Mouse (Mus musculus): ENCODE measurements around the gene Hoxa9.

DNA sequence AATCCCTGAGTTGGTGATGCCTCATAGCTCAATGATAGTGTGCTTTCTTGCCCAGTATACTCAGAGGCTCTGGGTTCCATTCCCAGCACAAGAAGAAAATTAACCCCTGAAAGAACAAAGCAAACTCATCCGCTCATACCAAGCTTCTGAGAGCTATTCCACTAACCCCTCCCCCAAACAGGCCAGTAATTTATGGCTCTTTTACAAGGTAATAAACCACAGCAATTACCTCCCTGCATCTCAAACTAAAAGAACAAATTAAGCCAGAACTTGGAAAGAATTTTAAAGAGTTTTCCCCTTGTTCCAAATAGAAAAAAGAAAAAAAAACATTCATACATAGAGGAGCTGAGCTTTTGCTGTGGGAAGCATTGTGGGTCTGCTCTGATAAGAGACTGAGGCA, 48.1 kb downstream of the Hoxa9 start:
- no peak for TF ChIP-seq POLR2A (IDR thresholded peaks at IDR 0.05; ENCODE audit: insufficient read length, low read depth)
- no peak for TF ChIP-seq CEBPB (IDR thresholded peaks at IDR 0.05; ENCODE audit: insufficient read depth, poor library complexity, severe bottlenecking)
- TF ChIP-seq TCF12 (IDR thresholded peaks at IDR 0.05; ENCODE audit: insufficient read depth, poor library complexity, severe bottlenecking): no peak
- TF ChIP-seq MAX (IDR thresholded peaks at IDR 0.05; ENCODE audit: low read depth): no peak
- TF ChIP-seq E2F4 (IDR thresholded peaks at IDR 0.05; ENCODE audit: insufficient read depth): no peak
- no peak for TF ChIP-seq POLR2AphosphoS2 (IDR thresholded peaks at IDR 0.05; ENCODE audit: insufficient read length, low read depth)
- no peak for TF ChIP-seq MYOD1 (IDR thresholded peaks at IDR 0.05; ENCODE audit: control insufficient read depth in 1 of 3, insufficient read length in 2 of 3, low read depth in 2 of 3)
- no peak for TF ChIP-seq USF1 (IDR thresholded peaks at IDR 0.05; ENCODE audit: low read depth)
- no peak for TF ChIP-seq REST (IDR thresholded peaks at IDR 0.05; ENCODE audit: insufficient read depth, insufficient read length)
- no peak for TF ChIP-seq TCF3 (IDR thresholded peaks at IDR 0.05; ENCODE audit: insufficient read length, low read depth)
- TF ChIP-seq MYOG (IDR thresholded peaks at IDR 0.05; ENCODE audit: control insufficient read depth in 1 of 3, insufficient read depth in 1 of 3, insufficient read length in 2 of 3, low read depth in 2 of 3): no peak
- no peak for TF ChIP-seq SRF (IDR thresholded peaks at IDR 0.05; ENCODE audit: control insufficient read depth, insufficient read length, low read depth)
